Mouse (Mus musculus) stomach, postnatal 0 days (tissue): ENCODE data around the gene Htr6. TPM values are rescaled to one million over a fixed set of nuclear protein-coding genes. Genes with fewer than 3 reads are reported as not detected.

ENCODE experiments used
- ATAC-seq: fragments of 200-750 bp; cut with Nextera tagmentation; 2 replicates; pipeline ENCODE4 v1.8.0; 2017; ENCODE audit not compliant: low FRiP score, low TSS enrichment
- DNase-seq: peaks from one replicate; pipeline ENCODE4 v3.0.0-alpha.2; 2016; ENCODE audit warnings: low spot score
- H3K27ac ChIP-seq: fragments of 300-500 bp; sonication (generic); replicated peaks from 2 replicates; pipeline ENCODE4 v1.5.1; 2014; ENCODE audit warnings: mild to moderate bottlenecking, control low read depth
- H3K27me3 ChIP-seq: fragments of 300-500 bp; sonication (generic); 2 replicates; pipeline ENCODE4 v1.6.1; 2014; ENCODE audit warnings: low read length; ENCODE audit not compliant: control insufficient read depth, insufficient read depth
- H3K36me3 ChIP-seq: fragments of 300-500 bp; sonication (generic); 2 replicates; pipeline ENCODE4 v1.6.1; 2014; ENCODE audit warnings: low read length, mixed read lengths; ENCODE audit not compliant: control insufficient read depth, insufficient read depth
- H3K4me1 ChIP-seq: fragments of 300-500 bp; sonication (generic); replicated peaks from 2 replicates; pipeline ENCODE4 v1.6.1; 2014; ENCODE audit warnings: antibody characterized with exemption; ENCODE audit not compliant: control insufficient read depth, insufficient read depth
- H3K4me2 ChIP-seq: fragments of 300-500 bp; sonication (generic); replicated peaks from 2 replicates; pipeline ENCODE4 v1.6.1; 2014; ENCODE audit warnings: low read depth, mild to moderate bottlenecking, control low read depth, moderate library complexity
- H3K4me3 ChIP-seq: fragments of 300-500 bp; sonication (generic); 2 replicates; pipeline ENCODE4 v1.5.1; 2014; ENCODE audit warnings: low read depth, low read length, control low read depth
- H3K9ac ChIP-seq: fragments of 300-500 bp; sonication (generic); 2 replicates; pipeline ENCODE4 v1.6.1; 2014; ENCODE audit warnings: mild to moderate bottlenecking, low read length, control low read depth, mixed read lengths
- H3K9me3 ChIP-seq: fragments of 300-500 bp; sonication (generic); 2 replicates; pipeline ENCODE4 v1.6.1; 2016; ENCODE audit warnings: low read length; ENCODE audit not compliant: control insufficient read depth
- CTCF ChIP-seq: IDR thresholded peaks from 2 replicates; pipeline ENCODE4 v1.5.1; 2016; ENCODE audit warnings: antibody characterized with exemption, low read depth, mild to moderate bottlenecking, moderate library complexity
- EP300 ChIP-seq: optimal IDR thresholded peaks from 2 replicates; pipeline ENCODE3; 2016; ENCODE audit warnings: antibody characterized with exemption
- WGBS: fragments of 180-500 bp; shearing (Covaris S2); extraction: QIAGEN DNeasy Blood & Tissue Kit; methylation state at CpG from one replicate; pipeline ENCODE4 v1.1.7; 2014; 5-methylcytosine and 5-hydroxymethylcytosine counted together
- polyA plus RNA-seq: library from polyadenylated mRNA; unstranded; fragments of >200 nt; fragmentation: Nextera tagmentation; extraction: Ambion mirVana; gene quantifications from 2 replicates; pipeline ENCODE4 v1.2.1, GENCODE M21; 2015

Gene Htr6
- polyA plus RNA-seq, 1 experiment from 2014 or later = not detected

GRCm38 (mm10) chr4:139011201-139011702, 64.1 kb downstream of the Htr6 start:
- H3K4me2 ChIP-seq = no peak overlapping the region
- peak overlapping the region; percentile 69 for H3K27ac ChIP-seq
- no peaks in the 10 kb centered on the region for H3K27me3 ChIP-seq
- H3K4me1 ChIP-seq = no peaks in the 10 kb centered on the region
- H3K4me3 ChIP-seq = no peak overlapping the region
- DNase-seq (peak; percentile 75), ATAC-seq (peak; percentile 50)
- no peak for TF ChIP-seq CTCF
- peak; percentile 38 for TF ChIP-seq EP300
- no peaks in the 10 kb centered on the region for H3K9me3 ChIP-seq
- 61% methylated on average over 13 of the region's 13 CpGs for WGBS
- no peak overlapping the region for H3K9ac ChIP-seq
- no peaks in the 10 kb centered on the region for H3K36me3 ChIP-seq

Other genes with a start within 250 kb of the Htr6 start
- 0.28 and 0.34 TPM in 2 replicates for gene Pla2g5, start 212.1 kb downstream of the Htr6 start, polyA plus RNA-seq
- not detected in 2 replicates for gene Gm13030, start 201.6 kb downstream of the Htr6 start, polyA plus RNA-seq
- 0.22 TPM in 1 of 2 replicates, not detected in the other for gene Pla2g2e, start 197.6 kb downstream of the Htr6 start, polyA plus RNA-seq
- 2.4 and 2.6 TPM in 2 replicates for gene Otud3, start 161.6 kb downstream of the Htr6 start, polyA plus RNA-seq
- gene Rnf186, start 108.5 kb downstream of the Htr6 start, polyA plus RNA-seq = 17.6 and 24.8 TPM in 2 replicates
- 10.3 and 10.8 TPM in 2 replicates for gene Tmco4, start 102.7 kb downstream of the Htr6 start, polyA plus RNA-seq
- gene Nbl1, start 17.4 kb upstream of the Htr6 start, polyA plus RNA-seq = 53.6 and 58.9 TPM in 2 replicates
- gene Minos1, start 55.5 kb upstream of the Htr6 start, polyA plus RNA-seq = 569 and 588 TPM in 2 replicates
- gene Capzb, start 117.3 kb upstream of the Htr6 start, polyA plus RNA-seq = 341 and 344 TPM in 2 replicates
- 20.9 and 22.2 TPM in 2 replicates for gene Pqlc2, start 235.1 kb upstream of the Htr6 start, polyA plus RNA-seq
- gene Akr7a5, start 235.2 kb upstream of the Htr6 start, polyA plus RNA-seq = 73.2 and 73.8 TPM in 2 replicates